Mouse (Mus musculus) kidney, adult 2 months (tissue): ENCODE results near the gene Rps10. TPM values are rescaled to one million over a fixed set of nuclear protein-coding genes. Genes with fewer than 3 reads are reported as not detected.

ENCODE experiments used
- DNase-seq: peaks from one replicate; pipeline ENCODE4 v3.0.0; 2021
- H3K27ac ChIP-seq: fragments of 200-500 bp; 2 replicates; pipeline ENCODE4 v1.5.1; 2012; ENCODE audit warnings: low read depth, low read length, control low read depth, inconsistent platforms; ENCODE audit not compliant: insufficient read depth
- H3K27me3 ChIP-seq: fragments of 200-500 bp; replicated peaks from 2 replicates; pipeline ENCODE4 v1.6.1; 2012; ENCODE audit warnings: mild to moderate bottlenecking, moderate library complexity, low read length, inconsistent platforms; ENCODE audit not compliant: control insufficient read depth, insufficient read depth
- H3K36me3 ChIP-seq: fragments of 200-500 bp; 2 replicates; pipeline ENCODE4 v1.6.1; 2012; ENCODE audit warnings: mild to moderate bottlenecking, moderate library complexity, low read length, inconsistent platforms; ENCODE audit not compliant: control insufficient read depth, insufficient read depth
- H3K4me1 ChIP-seq: fragments of 200-500 bp; 2 replicates; pipeline ENCODE4 v1.6.1; 2011; ENCODE audit warnings: low read length; ENCODE audit not compliant: control insufficient read depth, insufficient read depth
- H3K4me3 ChIP-seq: fragments of 200-500 bp; 2 replicates; pipeline ENCODE4 v1.5.1; 2011; ENCODE audit warnings: mild to moderate bottlenecking, low read depth, low read length, control low read depth; ENCODE audit not compliant: insufficient read depth
- CTCF ChIP-seq: fragments of 200-500 bp; conservative IDR thresholded peaks from 2 replicates; pipeline ENCODE4 v1.5.1; 2011; ENCODE audit warnings: low read depth, mild to moderate bottlenecking, control low read depth, low read length, moderate library complexity, mixed read lengths; ENCODE audit not compliant: insufficient read depth, insufficient read length
- POLR2A ChIP-seq: fragments of 200-500 bp; IDR thresholded peaks from one replicate; pipeline ENCODE4 v1.6.1; 2011; ENCODE audit warnings: low read depth, low read length, control low read depth
- WGBS: fragments of 180-500 bp; shearing (Covaris S2); methylation state at CpG from one replicate; pipeline ENCODE4 v1.1.7; 2018; 5-methylcytosine and 5-hydroxymethylcytosine counted together
- polyA plus RNA-seq: library from polyadenylated mRNA; depleted of rRNA; stranded (reverse); fragments of >200 nt; gene quantifications from 2 replicates; pipeline ENCODE4 v1.2.3, GENCODE M21; 2012

Gene Rps10
- polyA plus RNA-seq, 1 experiment = 927 TPM

DNA sequence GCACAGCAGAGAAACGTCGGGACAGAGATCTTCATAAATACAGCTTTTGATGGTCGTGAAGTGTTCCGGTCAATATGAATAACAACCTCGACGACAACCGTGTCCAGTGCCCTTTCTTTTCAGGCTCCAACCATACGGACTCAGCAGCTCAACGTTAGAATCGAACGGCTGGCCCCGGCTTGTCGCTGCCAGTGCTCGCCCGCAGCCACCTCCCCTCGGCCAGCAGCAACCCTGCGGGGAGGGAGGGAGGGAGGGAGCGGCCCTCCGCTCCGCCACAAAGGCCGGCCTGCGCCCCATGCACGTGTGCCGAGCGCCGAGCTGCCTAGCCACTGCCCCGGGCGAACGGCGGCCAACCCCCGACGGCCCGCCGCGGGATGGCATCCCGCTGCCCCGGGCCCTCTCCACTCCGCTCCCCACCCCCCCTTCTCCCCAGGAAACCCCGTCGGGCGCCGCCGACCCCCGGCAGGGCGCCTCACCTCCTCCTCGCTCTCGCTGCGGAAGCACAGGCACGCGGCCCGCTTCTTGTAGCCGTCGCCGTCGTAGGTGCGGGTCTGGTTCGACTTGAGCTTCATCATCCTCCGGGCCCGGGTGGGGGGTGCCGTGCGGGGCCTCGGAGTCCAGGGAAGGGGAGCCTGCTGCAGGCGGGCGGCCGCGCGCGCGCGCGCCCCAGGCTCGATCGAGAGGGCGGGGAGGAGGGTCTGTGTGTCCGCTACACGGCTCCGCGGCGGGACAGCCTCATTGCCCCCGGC lies 13.7 kb downstream of the Rps10 start:
- peak; percentile 45 for DNase-seq
- peak overlapping the region; percentile 65 for H3K27ac ChIP-seq
- H3K27me3 ChIP-seq = no peaks in the 10 kb centered on the region
- H3K4me3 ChIP-seq = peak overlapping the region; percentile 83
- TF ChIP-seq POLR2A = no peak
- no peak for TF ChIP-seq CTCF
- H3K36me3 ChIP-seq = no peaks in the 10 kb centered on the region
- H3K4me1 ChIP-seq = peaks cover 17% of the 10 kb centered on the region
- WGBS = under 1% methylated on average over 80 of the region's 80 CpGs

DNA sequence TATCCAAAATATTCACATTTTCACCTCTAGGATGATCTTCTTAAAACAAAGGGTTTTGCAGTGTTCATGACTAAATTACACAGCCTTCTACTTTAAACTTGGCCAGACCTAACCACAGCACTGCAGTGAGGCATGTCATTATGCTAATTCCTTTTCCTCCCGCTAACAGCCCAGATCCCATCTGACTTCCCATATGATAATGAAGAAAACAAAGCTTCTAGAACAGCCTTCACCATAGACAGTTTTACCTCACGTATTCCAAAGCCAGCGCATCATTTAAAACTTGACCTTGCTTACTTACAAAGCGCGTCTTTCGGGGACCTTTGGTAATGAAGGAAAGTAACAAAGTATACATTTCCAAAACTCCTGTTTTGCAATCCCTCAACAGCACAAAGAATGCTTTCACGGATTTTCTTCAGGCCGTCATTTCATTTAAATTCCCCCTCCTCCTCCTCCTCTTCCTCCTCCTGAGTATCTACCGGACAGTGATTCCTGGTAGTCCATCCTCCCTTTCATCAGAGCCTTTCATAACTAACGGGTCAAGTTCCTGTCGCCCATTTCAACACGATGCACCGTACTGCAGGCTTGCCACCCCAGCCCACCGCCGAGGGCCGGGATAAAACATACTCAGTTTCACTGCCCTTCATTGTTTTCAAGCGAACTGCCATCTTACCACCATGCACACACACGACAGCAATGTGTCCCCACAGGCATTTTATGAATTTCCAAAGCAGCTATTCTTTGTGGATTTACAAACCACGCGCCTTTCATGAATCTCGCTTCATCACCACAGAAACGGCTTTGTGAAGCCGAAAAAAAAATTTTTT lies 14.6 kb downstream of the Rps10 start:
- Histone ChIP-seq H3K27me3 (no peaks in the 10 kb centered on the region), H3K36me3 (no peaks in the 10 kb centered on the region), H3K4me1 (peaks cover 17% of the 10 kb centered on the region), H3K4me3 (peak overlapping the region; percentile 55), H3K27ac (no peak overlapping the region)
- no peak for TF ChIP-seq CTCF
- no peak for TF ChIP-seq POLR2A
- no peak for DNase-seq
- 8% methylated on average over 23 of the region's 23 CpGs for WGBS

DNA sequence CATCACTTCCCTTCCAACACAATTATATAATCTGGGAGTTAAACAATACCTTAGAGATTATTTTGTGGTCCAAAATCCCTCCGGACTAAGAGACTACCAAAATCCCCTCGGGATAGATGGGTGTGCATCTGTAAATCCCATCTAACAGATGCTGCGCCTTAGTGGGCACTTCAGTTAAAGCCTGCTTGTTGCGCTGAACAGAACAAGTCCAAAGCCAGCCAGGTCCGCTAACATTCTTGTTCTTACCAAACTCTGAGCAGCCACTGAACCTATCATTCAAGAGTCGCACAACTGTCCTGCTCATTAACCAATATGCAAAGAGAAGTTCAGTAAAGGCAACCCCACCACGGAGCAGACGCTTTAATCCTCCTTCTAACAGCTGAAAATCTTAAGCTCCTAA lies 15.3 kb downstream of the Rps10 start:
- Histone ChIP-seq H3K4me3 (no peak overlapping the region), H3K4me1 (peaks cover 17% of the 10 kb centered on the region), H3K27me3 (no peaks in the 10 kb centered on the region), H3K27ac (no peak overlapping the region), H3K36me3 (no peaks in the 10 kb centered on the region)
- 33% methylated on average over 8 of the region's 8 CpGs for WGBS
- TF ChIP-seq CTCF = no peak
- TF ChIP-seq POLR2A = no peak
- DNase-seq = peak; percentile 31

GRCm38 (mm10) chr17:27615388-27615787 lies 21.1 kb downstream of the Rps10 start:
- H3K4me1 ChIP-seq = peaks cover 4% of the 10 kb centered on the region; the same call in 1 of the 2 replicates
- 61% methylated on average over 7 of the region's 7 CpGs for WGBS
- TF ChIP-seq CTCF (no peak), POLR2A (no peak)

DNA sequence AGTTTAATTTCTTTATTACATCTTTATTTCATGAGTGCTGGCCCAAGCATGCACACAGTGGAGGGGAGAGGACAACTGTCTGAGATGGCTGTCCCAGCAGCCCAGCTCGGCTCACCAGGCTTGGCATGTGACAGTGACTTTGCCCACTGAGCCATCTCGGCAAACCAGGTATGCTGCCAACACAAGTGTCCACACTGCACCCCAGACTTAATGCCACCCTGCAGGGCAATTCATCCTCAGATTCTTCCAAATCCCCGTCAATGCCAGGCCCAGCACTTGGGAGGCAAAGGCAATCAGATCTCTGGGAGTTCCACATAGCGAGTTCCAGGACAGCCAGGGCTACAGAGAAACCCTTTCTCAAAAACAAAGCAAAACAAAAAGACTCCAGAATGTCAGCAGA lies 23.5 kb downstream of the Rps10 start:
- H3K27ac ChIP-seq = no peak overlapping the region
- no peak for TF ChIP-seq CTCF
- no peak for DNase-seq
- 70% methylated on average over 4 of the region's 4 CpGs for WGBS
- H3K4me3 ChIP-seq = no peak overlapping the region
- peaks cover 4% of the 10 kb centered on the region; the same call in 1 of the 2 replicates for H3K4me1 ChIP-seq
- no peaks in the 10 kb centered on the region for H3K27me3 ChIP-seq
- H3K36me3 ChIP-seq = no peaks in the 10 kb centered on the region

More at GRCm38 (mm10) chr17:27615388-27615787, 21.1 kb downstream of the Rps10 start:
- DNase-seq = no peak
- Histone ChIP-seq H3K27me3 (no peaks in the 10 kb centered on the region), H3K36me3 (no peaks in the 10 kb centered on the region), H3K4me3 (no peak overlapping the region), H3K27ac (no peak overlapping the region)

GRCm38 (mm10) chr17:27611994-27612393 lies 24.5 kb downstream of the Rps10 start:
- H3K27ac ChIP-seq = no peak overlapping the region
- WGBS = 79% methylated on average over 5 of the region's 5 CpGs
- TF ChIP-seq CTCF (no peak), POLR2A (no peak)
- H3K36me3 ChIP-seq = no peaks in the 10 kb centered on the region
- peaks cover 4% of the 10 kb centered on the region; the same call in 1 of the 2 replicates for H3K4me1 ChIP-seq
- H3K4me3 ChIP-seq = no peak overlapping the region
- no peaks in the 10 kb centered on the region for H3K27me3 ChIP-seq
- no peak for DNase-seq

DNA sequence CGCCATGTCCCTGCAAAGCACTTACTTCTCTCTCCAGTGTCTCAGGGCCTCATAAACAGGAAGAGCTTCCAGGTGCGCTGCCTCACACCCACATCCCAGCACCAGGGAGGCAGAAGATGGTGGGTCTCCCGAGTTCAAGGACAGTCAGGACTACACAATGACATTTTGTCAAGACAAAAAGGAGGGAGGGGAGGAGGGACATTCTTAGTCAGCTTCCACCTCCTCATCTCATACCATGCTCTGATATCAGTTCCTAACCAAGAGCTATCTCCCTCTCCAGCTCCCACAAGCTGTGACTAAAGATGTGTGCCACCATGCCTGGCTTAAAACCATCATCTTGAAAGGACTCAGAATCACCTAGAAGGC lies 25.0 kb downstream of the Rps10 start:
- Histone ChIP-seq H3K4me1 (peaks cover 4% of the 10 kb centered on the region; the same call in 1 of the 2 replicates), H3K4me3 (no peak overlapping the region), H3K27me3 (no peaks in the 10 kb centered on the region), H3K36me3 (no peaks in the 10 kb centered on the region), H3K27ac (no peak overlapping the region)
- TF ChIP-seq POLR2A = no peak
- 45% methylated on average over 3 of the region's 3 CpGs for WGBS
- no peak for DNase-seq
